Mouse (Mus musculus): ENCODE data around the gene Ripply3.

The Ripply3 gene

DNA sequence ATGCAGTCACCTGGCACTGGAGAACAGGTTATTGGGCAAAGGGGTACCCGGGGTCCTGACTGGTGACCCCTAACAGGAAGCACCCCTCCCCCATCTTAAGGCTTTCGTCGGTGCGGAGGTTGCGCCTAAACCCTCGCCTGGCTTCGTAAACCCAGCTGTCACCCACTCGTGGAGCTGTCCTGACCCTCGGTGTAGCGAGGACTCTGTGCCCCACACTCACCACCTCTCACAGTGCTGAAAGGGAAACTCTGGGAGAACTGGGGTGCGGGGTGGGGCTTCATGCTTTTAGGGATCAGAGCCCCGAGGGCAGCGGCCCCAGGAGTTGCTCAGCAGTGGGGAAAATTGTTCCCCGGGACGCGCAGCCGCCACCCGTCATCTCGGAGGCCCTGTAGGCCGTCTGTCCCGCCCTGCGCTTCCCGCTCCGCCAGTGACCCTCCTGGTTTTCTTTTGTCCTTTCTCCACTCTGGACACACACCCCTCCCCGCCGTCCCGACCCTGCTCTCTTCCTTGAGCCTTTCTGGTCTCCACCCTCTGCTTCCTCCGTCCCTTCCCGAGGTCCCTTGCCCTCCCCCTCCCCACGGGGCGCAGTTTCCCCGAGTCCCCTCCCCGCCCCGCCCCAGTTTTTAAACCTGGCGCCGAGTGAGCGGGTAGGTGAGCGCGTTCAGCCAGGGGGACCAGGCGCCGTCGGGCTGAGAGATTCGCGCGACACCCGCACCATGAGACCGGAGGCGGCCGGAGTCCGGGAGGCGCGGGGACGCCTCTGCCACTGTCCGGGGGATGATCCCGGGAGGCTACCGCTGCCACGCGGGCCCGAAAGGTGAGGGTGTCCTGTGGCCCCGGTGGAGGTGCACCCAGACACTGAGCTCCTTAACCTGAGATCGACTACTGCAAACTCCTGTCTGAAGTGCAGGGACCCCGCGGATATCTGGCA lies at the start of gene Ripply3:
Ripply3 (plus strand) TSS at position 640 of the 931 bp plus-strand sequence.
- peak; percentile 18 to 38 for DNase-seq

- no peak for DNase-seq
These were observed 44.2 kb upstream of the Ripply3 start for GRCm38 (mm10) chr16:94283972-94284371.

DNA sequence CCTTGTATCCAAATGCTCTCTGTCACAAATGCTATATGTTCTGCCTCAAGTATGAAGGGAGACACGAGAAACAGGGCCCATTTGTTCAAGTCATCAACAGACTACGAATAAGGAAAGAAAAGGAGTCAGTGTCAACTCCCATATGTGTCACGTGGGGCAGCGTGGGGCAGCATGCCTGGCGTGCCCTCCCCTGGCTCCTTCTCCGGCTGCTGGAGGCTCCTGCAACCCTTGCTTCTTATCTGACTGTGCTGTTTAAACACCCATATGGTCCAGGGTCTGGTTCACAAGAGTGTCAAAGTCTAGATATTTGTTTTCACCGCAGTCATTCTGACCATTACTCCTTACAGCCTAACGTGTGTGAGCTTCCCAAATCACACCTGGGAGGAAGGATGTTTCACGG lies 40.4 kb upstream of the Ripply3 start:
- peak in 1 of 2 experiments; percentile 9 for DNase-seq

DNA sequence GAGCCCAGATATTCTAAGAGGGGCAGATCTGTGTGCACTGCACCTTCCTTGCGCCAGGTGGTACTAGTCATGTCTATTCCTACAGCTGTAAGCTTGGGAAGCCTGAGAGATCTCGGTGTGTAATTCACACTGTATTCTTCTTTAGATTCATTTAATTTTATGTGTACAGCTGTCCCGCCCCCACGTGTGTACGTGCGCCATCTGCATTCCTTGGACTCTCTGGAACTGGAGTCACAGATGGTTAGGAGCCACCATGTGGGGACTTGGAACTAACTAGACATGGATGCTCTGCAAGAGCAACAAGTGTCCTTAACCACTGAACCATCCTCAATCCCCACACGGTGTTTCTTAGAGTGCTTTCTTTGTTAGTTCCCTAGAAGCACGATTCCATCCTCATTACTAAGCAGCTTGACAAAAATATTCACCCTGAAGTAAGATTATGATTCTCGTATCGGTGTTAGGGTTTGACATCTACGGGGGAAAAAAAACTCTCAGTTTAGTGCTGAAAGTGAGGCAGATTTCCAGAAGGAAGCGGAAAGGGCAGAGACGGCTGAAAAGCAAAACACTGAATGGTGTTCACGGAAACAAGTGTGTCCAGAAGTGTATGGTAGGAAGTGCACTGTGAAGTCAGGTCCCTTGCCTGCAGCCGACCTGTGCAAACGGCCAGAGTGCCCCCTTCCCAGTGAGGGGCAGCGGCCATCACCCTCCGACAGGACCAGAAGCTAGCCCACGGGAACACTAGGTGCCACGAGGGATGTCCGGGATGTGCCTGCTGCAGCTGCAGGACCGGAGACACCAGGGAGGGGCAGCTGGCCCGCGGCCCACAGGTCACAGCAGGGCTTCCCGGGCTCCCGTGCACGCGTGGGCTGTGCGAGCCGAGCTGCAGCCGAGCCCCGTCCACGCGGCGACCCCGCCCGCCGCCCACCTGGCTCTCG lies 38.8 kb upstream of the Ripply3 start:
- DNase-seq = peak; percentile 63 to 72

- DNase-seq = peak; percentile 90 to 91
These were observed 37.9 kb upstream of the Ripply3 start for GRCm38 (mm10) chr16:94290073-94290999.

GRCm38 (mm10) chr16:94291141-94291540 lies 37.1 kb upstream of the Ripply3 start:
- no peak for DNase-seq

DNA sequence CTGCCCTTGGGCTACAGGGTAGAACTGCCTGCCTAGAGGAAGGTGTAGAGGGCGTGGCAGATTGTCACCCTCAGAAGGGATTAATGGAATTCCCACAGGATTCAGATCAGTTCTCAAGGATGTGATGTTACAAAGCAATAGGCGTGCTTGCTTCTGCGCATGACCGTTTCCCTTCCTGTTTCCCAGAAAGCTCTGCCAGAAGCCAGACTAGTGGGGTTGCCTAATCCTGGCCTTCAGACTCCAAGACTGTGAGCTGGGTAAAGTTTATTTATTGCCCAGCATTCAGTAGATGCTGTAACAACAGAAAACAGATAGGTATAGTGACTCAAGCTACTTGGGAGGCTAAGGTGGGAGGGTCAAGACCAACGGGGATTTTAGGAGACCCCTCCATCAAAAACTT lies 30.1 kb upstream of the Ripply3 start:
- DNase-seq = no peak

- no peak for DNase-seq
These were observed 29.0 kb upstream of the Ripply3 start for GRCm38 (mm10) chr16:94299210-94299609.

GRCm38 (mm10) chr16:94301194-94301593 lies 27.0 kb upstream of the Ripply3 start:
- no peak for DNase-seq

- DNase-seq = peak; percentile 32 to 45
These were observed 26.5 kb upstream of the Ripply3 start for GRCm38 (mm10) chr16:94301696-94302095.

DNA sequence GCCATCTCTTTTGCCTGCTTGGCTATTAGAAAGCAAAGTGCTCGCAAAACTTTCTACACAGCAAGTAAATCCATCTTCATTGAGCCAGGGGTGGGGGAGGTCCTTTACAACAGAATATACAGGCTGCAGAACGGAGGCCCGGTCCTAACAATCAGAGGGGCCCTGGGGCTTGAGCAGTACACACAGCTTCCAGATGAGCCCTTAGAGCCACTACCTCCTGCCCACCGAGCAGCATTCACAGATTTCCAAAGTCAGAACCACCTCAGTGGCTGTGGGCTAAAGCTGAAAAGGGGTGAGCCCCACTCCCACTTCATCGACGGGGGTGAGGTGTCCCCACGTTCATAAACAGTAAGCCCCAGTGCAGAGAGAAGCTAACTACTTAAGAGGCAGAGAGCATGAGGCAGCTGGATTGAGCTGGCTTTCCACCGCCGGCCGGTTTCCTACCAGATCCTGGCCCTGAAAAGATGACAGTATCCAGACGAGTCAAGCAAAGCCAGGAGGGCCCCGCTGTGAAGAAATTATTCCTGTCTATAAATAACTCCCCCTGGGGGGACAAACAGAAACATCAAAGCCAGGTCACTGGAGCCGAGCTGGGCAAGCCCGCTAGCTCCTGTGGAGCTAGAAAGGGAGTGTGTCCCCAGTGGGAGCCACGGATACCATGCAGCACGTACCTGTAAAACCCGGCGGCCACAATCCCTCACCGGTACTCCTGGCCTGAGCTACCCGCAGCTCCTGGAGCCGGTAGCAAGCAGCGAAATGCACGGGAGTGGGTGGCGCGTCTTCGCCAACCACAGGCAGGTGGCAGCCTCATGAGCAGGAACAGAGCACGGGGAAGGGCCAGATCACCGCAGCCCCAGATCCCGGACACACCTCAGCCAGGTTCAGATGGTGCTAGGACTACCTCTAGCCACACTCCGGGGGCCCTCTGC lies 25.7 kb upstream of the Ripply3 start:
- DNase-seq = peak; percentile 73 to 80

GRCm38 (mm10) chr16:94303203-94303535 lies 25.1 kb upstream of the Ripply3 start:
- no peak for DNase-seq

DNA sequence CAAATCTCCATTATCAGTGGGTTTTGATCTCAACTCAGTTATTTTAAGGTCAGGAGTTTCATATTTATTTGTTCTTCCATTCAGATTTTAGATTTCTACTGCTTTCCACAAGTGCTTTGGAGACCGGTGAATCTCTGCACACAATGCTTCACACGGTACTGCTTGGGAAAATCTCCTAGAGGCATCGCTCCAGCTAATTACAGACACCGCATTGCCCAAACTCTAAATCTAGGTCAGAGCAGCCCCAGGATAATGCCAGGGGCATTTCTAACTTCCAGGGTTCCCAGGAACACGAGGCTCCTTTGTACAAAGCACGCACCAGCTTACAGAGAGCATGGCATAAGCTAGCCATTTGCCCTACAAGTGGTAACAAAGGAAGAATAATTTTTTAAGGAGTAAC lies 20.7 kb upstream of the Ripply3 start:
- DNase-seq = peak; percentile 48 to 63

- no peak for DNase-seq
These were observed 20.3 kb upstream of the Ripply3 start for GRCm38 (mm10) chr16:94307942-94308341.

DNA sequence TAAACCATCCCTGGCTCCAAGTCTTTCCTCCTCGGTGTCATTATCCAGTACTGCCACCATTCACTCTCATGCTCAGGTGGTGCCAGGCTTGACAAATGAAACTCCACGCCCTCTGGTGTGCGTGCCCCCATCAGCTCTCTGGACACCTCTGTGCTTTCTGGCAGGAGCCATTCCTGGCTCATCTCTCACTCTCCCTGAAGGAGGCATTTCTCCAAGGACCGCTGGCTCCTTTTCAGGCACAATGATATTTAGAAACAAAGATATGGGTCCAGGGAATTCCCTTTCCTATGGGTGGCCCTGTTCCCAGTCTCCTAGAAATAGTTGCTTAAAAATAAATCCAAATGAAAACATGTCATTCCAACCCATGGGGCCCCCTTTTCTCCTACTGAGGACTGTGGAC lies 19.2 kb upstream of the Ripply3 start:
- DNase-seq = peak in 1 of 2 experiments; percentile 22

GRCm38 (mm10) chr16:94311416-94311815 lies 16.8 kb upstream of the Ripply3 start:
- peak in 1 of 2 experiments; percentile 22 for DNase-seq

DNA sequence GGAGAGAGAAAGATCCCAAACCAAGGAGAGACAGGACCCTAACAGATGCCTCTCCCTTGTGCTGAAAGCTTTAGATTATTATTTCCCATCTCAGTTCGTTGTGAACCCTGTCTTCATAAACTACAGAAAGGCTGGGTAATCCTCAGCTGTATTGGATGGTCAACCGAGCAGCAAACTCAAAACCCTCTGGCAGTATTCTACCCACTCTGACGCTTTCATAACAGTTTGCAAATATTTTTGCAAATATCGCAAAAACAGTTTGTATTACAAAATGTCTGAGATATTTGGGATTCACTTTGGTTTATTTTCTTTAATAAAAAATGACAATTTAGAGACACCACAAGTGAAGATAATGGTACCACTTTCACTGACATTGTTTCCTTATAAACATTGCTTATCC lies 16.3 kb upstream of the Ripply3 start:
- DNase-seq = peak in 1 of 2 experiments; percentile 25

DNA sequence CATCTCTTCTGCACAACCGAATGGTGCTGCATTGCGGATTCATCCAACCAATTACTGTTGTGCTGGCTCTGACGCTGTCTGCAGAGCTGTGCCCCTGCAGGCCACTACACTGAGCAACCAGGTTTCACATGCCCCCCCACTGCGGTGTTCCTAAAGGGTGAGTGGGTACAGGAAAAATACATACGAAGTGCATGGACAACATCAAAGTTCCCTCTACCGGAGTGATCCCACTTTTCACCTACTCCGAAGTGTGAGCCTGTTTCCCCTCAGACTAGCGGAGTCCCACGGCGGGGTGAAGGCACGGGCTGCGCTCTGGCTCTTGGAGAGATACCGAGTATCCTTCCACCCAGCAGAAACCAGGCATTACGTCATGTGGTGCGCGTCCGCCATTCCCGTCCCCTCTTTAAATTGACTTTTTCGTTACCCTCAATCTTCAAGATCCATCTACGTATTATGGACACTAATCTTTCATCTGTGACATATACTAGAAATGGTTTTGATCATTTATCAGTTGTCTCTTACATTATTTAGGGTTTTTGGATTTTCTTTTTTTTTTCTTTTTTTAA lies 15.5 kb upstream of the Ripply3 start:
- peak; percentile 91 to 92 for DNase-seq

- peak; percentile 99 for DNase-seq
These were observed 14.8 kb upstream of the Ripply3 start, which contains the start of gene Hlcs for GRCm38 (mm10) chr16:94313229-94314030. TSS of gene Hlcs (minus strand) at chr16:94313571.

DNA sequence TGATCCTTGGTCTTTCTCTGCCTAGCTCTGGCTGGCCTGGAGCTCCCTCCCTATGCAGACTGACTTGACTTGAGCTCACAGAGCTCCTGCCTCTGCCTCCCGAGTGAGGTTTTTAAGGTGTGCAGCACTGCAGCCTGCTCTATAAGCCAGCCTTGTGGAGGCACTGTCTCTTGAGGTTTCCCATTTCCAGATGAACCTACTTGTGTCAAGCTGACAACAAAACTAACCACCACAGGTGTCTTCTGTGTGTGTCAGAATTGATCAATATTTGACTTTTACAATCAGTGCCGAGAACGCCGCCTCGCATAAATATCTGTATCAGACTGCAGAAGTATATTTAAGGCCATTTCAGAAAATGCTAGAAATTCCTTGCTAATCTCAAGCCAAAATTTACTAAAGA lies 13.6 kb upstream of the Ripply3 start:
- peak in 1 of 2 experiments; percentile 16 for DNase-seq
